Mouse (Mus musculus) thymus, adult 2 months (tissue): ENCODE results near the gene Sct. TPM values are rescaled to one million over a fixed set of nuclear protein-coding genes. Genes with fewer than 3 reads are reported as not detected.
A peak's percentile ranks its signal among the peaks of the same experiment; 100 is the strongest.

Source experiments
- DNase-seq: peaks from one replicate; pipeline ENCODE4 v3.0.0; 2021
- H3K27ac ChIP-seq: fragments of 200-500 bp; 2 replicates; pipeline ENCODE4 v1.5.1; 2012; ENCODE audit warnings: low read length, control low read depth; ENCODE audit not compliant: control insufficient read depth, insufficient read depth
- H3K27me3 ChIP-seq: fragments of 200-500 bp; 2 replicates; pipeline ENCODE4 v1.6.1; 2012; ENCODE audit warnings: mild to moderate bottlenecking, low read length, moderate library complexity, mixed read lengths; ENCODE audit not compliant: control insufficient read depth, insufficient read depth
- H3K36me3 ChIP-seq: fragments of 200-500 bp; 2 replicates; pipeline ENCODE4 v1.6.1; 2012; ENCODE audit warnings: mild to moderate bottlenecking, low read length, moderate library complexity; ENCODE audit not compliant: control insufficient read depth, insufficient read depth
- H3K4me1 ChIP-seq: fragments of 200-500 bp; replicated peaks from 2 replicates; pipeline ENCODE4 v1.6.1; 2012; ENCODE audit warnings: low read length; ENCODE audit not compliant: control insufficient read depth, insufficient read depth
- H3K4me3 ChIP-seq: fragments of 200-500 bp; 2 replicates; pipeline ENCODE4 v1.5.1; 2012; ENCODE audit warnings: mild to moderate bottlenecking, low read length, control low read depth, moderate library complexity; ENCODE audit not compliant: control insufficient read depth, insufficient read depth
- CTCF ChIP-seq: fragments of 200-500 bp; IDR thresholded peaks from 2 replicates; pipeline ENCODE4 v1.5.1; 2012; ENCODE audit warnings: mild to moderate bottlenecking, control low read depth, low read length, moderate library complexity, borderline replicate concordance; ENCODE audit not compliant: control insufficient read depth, poor library complexity, insufficient read depth; ENCODE audit errors: extremely low read depth
- POLR2A ChIP-seq: fragments of 200-500 bp; IDR thresholded peaks from 2 replicates; pipeline ENCODE4 v1.6.1; 2012; ENCODE audit warnings: mild to moderate bottlenecking, low read length, control low read depth, moderate library complexity; ENCODE audit not compliant: control insufficient read depth, poor library complexity, insufficient read depth; ENCODE audit errors: extremely low read depth
- WGBS: fragments of 180-500 bp; shearing (Covaris S2); methylation state at CpG from one replicate; pipeline ENCODE4 v1.1.7; 2018; 5-methylcytosine and 5-hydroxymethylcytosine counted together
- polyA plus RNA-seq: library from polyadenylated mRNA; depleted of rRNA; stranded (reverse); fragments of >200 nt; gene quantifications from 2 replicates; pipeline ENCODE4 v1.2.3, GENCODE M21; 2012; rRNA removed

Gene Sct
- polyA plus RNA-seq, result 10.3 and 10.6 TPM in 2 replicates

- no peak for DNase-seq
- Histone ChIP-seq H3K27me3 (peaks cover 4% of the 10 kb centered on the region; the same call in 1 of the 2 replicates), H3K27ac (no peak within 1 kb of the TSS), H3K4me1 (peaks cover 6% of the 10 kb centered on the region; the same call in 1 of the 2 replicates), H3K36me3 (no peaks in the 10 kb centered on the region), H3K4me3 (peak within 1 kb of the TSS; percentile 23; the same call in 1 of the 2 replicates)
- TF ChIP-seq POLR2A (no peak), CTCF (no peak)
- 14% methylated on average over 46 of the region's 46 CpGs for WGBS
These were observed at the start of gene Sct for GRCm38 (mm10) chr7:141278766-141279590. TSS of gene Sct (minus strand) at chr7:141279133.

- peaks cover 12% of the 10 kb centered on the region for H3K4me1 ChIP-seq
- WGBS, result 17% methylated on average over 24 of the region's 24 CpGs
- TF ChIP-seq POLR2A (no peak), CTCF (no peak)
- H3K27me3 ChIP-seq, result no peaks in the 10 kb centered on the region
- H3K27ac ChIP-seq, result peak overlapping the region; percentile 28; the same call in 1 of the 2 replicates
- peak overlapping the region; percentile 62 for H3K4me3 ChIP-seq
- peaks cover 7% of the 10 kb centered on the region for H3K36me3 ChIP-seq
- DNase-seq, result no peak
These were observed 49.5 kb upstream of the Sct start for GRCm38 (mm10) chr7:141328373-141328990.

- TF ChIP-seq CTCF, result no peak; the same call in 1 of the 2 replicates
- peak; percentile 87 for TF ChIP-seq POLR2A
- Histone ChIP-seq H3K4me3 (peak within 1 kb of the TSS; percentile 62), H3K36me3 (peaks cover 6% of the 10 kb centered on the region), H3K4me1 (peaks cover 12% of the 10 kb centered on the region), H3K27ac (peak within 1 kb of the TSS; percentile 61), H3K27me3 (no peaks in the 10 kb centered on the region)
- WGBS, result under 1% methylated on average over 105 of the region's 105 CpGs
- peak; percentile 99 for DNase-seq
These were observed 48.8 kb upstream of the Sct start, which contains the start of the genes Deaf1 and Tmem80 for GRCm38 (mm10) chr7:141327469-141328372. TSS of gene Deaf1 (minus strand) at chr7:141327690. TSS of gene Tmem80 (plus strand) at chr7:141327739.

- TF ChIP-seq CTCF (no peak), POLR2A (no peak)
- H3K4me3 ChIP-seq, result peak overlapping the region; percentile 62
- 9% methylated on average over 35 of the region's 35 CpGs for WGBS
- DNase-seq, result peak; percentile 61
- no peaks in the 10 kb centered on the region for H3K27me3 ChIP-seq
- H3K4me1 ChIP-seq, result peaks cover 12% of the 10 kb centered on the region
- peaks cover 8% of the 10 kb centered on the region for H3K36me3 ChIP-seq
- no peak overlapping the region for H3K27ac ChIP-seq
These were observed 47.9 kb upstream of the Sct start for GRCm38 (mm10) chr7:141326546-141327446.

- no peak overlapping the region for H3K27ac ChIP-seq
- WGBS, result 88% methylated on average over 1 of the region's 1 CpGs
- no peak for DNase-seq
- no peaks in the 10 kb centered on the region for H3K27me3 ChIP-seq
- TF ChIP-seq POLR2A, result no peak
- TF ChIP-seq CTCF, result no peak
- H3K4me1 ChIP-seq, result peaks cover 12% of the 10 kb centered on the region
- H3K4me3 ChIP-seq, result no peak overlapping the region
- peaks cover 25% of the 10 kb centered on the region for H3K36me3 ChIP-seq
These were observed 45.8 kb upstream of the Sct start for GRCm38 (mm10) chr7:141324686-141325085.
